Mouse (Mus musculus) heart, postnatal 4 days (tissue): ENCODE data around the gene 9430015G10Rik. TPM values are rescaled to one million over a fixed set of nuclear protein-coding genes. Genes with fewer than 3 reads are reported as not detected.
A peak's percentile ranks its signal among the peaks of the same experiment; 100 is the strongest.
"Not testable (repeated sequence)": the region's sequence is repeated elsewhere in the genome, so short reads cannot be mapped to it uniquely, and the experiment has no call there.

Experiments used
- DNase-seq: peaks from one replicate; pipeline ENCODE4 v3.0.0; 2021
- total RNA-seq, 2 experiments: library from RNA; stranded (reverse); gene quantifications; 2 replicates each; pipeline ENCODE4 v1.2.3; 2021

Gene 9430015G10Rik
- total RNA-seq, 2 experiments from 2014 or later = 7.3 to 9.4 TPM

DNA sequence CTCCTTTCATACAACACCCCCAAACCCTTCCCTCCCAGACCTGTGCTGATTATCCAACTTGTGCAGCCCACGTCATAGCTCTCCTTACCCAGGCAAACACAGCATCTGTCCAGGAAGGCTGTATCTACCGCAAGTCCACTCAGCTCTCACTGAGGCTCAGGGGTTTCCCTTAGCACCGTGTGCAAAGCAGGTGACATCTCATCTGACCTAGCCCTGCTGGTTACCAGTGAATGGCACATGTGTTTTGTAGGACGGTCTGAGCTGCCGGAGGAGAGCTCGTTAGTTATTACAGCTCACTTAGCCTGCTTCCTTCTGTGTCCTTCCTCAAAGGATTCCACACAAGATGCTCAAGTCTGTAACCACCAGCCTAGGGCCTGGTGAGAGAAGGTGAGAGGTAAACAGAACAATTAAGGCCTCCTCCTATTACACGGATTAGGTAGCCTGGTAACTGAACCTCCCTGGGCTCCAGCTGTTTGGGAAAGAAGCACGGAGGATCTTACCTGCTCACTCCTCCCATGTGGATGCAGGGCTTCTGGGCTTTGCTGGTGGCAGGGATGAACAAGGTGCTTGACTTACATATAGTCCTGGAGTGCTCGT lies 11.9 kb upstream of the 9430015G10Rik start:
- no peak for DNase-seq

DNA sequence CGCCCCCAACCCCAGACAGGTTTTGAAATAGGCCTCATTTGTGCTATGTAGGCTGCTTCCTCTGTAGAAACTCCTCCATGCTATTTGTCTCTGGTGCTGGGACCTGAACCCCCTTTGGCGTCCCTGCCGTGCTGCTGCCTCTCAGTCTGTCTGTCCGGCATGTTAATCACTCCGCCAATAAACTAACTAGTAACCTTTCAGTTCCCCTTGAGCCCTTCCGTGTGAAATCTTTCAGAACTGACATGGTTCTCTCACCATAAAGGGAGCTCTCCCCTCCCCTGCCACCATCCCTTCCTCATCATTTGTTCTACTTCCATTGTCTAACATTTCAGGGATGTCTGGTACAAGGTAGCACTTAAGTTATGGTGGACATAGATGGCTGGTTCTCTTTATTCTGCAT lies 10.4 kb upstream of the 9430015G10Rik start:
- no peak for DNase-seq

DNA sequence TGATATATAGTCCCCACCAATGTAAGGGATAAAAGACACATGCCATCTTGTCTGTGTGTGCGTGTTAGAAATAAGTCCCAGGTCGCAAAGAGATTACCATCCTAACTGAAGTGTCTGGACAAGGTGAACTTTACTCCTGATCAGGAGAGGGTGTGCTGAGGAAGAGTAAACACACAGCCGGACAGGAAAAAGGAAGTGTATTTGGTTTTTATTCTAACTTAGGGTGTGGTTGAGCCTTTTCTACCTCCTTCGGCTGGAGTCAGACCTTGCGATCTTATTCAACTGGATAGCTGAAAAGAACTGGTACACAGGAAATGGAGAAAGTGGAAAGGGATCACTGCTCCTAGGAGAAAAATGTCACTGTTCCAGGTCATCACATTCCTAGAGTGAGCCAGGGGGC lies 9.3 kb upstream of the 9430015G10Rik start:
- no peak for DNase-seq

DNA sequence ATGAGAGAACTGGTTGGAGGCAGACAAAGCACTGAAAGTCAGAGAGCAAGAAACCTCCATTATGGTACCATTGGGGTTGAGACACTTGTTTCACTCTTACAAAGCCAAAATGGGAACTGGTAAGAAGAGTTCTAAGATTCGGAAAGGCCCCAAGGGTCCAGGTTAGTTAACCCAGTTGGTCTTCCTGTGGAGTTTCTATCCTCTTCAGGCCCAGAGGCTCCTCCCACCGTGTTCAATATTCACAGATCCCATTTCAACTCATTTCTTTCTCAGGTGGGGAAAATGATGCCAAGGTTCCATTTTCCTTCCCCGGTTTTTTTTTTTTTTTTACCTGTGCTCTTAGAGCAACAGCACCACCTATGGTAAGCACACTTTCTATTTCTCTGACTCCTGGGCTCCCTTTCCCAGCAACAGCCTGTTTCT lies 8.3 kb upstream of the 9430015G10Rik start:
- DNase-seq = no peak

DNA sequence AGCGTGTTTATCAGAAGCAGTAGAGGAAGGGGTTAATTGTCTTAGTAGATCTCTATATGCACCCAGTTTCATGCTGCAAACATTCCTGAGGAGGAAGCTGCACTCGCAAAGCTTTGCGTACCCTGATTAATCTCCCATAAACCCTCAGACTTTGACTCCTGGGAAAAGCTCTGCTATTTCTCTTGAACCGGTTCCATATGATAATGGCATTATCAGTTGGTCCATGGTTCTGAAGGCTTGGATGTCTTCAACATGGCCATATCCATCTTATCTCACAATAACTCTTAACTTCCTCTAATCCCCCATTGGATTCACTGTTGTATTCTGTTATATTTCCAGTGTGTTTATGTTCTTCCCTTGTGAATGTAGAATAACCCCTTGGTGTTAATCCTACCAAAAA lies 6.4 kb upstream of the 9430015G10Rik start:
- DNase-seq = no peak

DNA sequence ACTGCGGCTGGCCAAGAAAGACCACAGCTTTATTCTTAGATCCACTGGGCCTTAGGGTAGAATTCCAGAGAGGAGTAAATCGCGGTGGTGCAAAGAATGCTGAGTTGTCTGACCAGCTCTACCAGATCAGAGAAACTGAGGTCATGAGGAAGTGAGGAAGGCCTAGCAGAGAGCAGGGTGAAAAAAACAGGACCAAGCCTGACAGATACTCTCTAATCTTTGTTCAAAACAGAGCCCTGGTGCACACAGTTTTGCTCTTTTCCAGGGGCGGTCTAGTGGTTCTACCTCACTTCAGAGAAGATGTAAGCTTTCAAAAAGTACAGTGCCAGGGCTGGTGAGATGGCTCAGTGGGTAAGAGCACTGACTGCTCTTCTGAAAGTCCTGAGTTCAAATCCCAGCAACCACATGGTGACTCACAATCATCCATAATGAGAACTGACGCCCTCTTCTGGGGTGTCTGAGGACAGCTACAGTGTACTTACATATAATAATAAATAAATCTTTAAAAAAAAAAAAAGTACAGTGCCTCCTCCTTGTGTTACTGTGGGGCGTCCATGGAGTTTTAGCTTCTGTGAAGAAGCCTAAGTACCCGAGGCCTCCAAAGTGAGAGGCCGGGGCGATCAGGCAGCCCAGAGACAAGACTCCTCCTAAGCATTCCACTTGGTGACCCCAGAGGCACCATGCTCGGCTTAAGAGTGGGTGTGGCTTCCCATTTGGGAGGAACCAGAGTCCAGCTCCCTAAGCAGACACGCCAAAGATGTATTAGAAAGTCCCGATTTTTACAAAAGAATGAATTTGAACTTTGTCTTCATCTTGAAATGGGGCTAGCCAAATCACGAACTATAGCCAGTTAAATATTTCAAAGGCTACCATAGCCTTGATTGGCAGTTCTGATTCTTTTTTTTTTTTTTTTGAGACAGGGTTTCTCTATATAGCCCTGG lies 906 bp upstream of the 9430015G10Rik start:
- DNase-seq = peak; percentile 70

DNA sequence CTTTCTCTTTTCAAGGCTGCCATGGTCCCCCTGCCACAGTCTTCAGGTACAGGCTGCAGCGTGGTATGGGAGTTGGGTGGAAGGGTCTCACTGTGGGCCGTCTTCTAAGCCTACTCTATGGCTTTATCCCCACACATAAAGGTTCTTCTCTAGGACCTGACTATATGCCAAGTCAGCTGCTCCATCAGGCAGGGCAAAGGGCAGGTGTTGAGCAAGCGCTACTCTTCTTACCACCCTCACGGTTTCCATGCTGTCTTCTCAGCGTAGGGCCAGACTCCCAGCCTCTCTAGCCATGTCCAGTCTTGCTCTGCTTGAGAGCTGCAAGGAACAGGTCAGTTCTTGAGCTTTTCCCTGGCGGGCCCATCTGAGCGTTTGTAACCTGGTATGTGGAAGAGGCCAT lies 14.3 kb downstream of the 9430015G10Rik start:
- no peak for DNase-seq

DNA sequence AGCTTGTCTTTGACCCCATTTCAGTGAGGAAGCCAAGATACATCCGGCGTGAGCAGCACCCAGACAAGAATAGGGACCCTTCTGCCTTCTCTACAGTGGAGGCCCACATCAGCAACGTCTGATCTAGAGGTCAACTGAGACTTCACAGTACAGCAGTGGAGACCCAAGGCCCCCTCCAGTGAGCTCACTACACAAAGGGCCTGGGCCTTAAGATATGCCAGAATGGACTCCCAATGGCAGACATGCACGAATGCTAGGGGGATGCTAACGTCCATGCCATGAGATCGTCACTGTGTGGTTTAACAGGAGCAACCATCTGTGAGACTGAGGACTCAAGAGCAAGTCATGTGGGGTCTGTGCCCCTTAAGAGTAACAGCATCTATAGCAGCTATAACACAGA lies 15.6 kb downstream of the 9430015G10Rik start:
- no peak for DNase-seq

DNA sequence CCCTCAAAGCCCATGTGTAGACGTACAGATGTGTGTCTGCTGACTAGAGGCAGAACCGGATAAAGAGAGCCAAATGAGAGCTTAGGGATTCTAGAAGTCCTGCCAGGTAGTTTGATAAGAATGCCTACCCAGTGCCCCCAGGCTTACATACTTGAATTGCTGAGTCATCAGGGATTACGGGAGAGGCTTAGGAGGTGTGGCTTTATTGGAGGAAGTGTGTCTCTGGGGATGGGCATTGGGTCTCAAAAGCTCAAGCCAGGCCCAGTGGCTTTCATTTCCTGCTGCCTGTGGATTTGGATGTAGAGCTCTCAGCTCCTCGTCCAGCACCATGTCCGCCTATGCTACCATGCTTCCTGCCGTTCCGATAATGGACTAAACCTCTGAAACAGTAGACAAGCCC lies 17.1 kb downstream of the 9430015G10Rik start:
- no peak for DNase-seq

DNA sequence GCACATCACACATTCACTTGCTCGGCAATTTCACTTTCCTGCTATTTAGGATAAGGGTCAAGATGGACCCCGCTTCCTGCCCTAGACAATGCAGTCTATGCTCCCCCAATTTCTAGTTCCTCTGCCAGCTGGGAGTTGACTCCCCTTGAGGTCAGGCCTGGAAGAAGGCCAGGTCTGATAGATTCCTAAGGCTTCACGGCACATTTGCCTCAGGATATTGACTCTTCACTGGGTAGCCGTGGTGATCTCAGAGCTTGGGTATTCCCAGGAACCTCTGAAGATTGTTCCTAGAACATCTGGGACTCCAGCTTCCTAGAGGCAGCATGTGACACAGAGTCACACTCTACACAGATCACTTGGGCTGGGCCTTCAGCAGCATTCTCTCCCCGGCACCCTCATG lies 19.0 kb downstream of the 9430015G10Rik start:
- peak; percentile 20 for DNase-seq

DNA sequence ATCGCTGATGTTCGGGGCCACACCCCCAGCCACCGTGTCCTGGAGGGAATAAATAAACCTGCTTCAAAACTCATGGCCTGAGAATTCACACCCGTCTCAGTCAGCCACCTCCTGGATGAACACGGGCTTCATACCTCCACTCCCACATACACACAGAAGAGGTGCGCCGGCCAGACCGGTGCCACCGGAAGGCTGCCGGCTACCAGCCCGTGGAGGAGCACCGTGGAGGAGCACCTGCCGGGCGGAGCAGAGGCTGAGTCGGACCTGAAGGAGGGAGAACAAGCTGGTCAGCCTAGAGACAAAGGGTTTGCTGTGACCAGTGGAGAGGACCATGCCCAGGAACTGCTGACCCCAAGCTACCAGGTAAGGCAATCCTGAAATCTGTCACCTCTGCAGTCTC lies 20.7 kb downstream of the 9430015G10Rik start, which contains the start of gene Rnf223:
Gene Rnf223 (plus strand): TSS at position 78 of the 400 bp plus-strand sequence.
- DNase-seq = no peak

DNA sequence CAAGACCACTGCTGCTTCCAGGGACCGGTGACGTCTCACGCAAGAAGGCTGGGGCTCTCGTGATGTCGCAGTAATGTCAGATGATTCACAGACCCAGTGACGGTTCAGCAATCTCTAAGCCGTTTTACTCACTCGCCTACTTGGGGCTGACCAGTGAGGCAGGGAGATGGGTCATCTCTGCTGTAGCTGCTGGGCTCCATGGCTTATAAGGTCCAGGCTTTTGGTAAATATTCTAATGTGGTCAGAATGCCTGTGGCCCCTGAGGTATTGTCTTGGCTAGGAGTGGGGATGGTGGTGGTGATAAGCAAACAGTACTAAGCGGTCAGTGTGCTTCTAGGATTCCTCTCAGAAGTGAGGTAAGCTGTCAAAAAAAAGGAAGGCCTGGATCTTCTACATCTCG lies 21.2 kb downstream of the 9430015G10Rik start:
- no peak for DNase-seq

DNA sequence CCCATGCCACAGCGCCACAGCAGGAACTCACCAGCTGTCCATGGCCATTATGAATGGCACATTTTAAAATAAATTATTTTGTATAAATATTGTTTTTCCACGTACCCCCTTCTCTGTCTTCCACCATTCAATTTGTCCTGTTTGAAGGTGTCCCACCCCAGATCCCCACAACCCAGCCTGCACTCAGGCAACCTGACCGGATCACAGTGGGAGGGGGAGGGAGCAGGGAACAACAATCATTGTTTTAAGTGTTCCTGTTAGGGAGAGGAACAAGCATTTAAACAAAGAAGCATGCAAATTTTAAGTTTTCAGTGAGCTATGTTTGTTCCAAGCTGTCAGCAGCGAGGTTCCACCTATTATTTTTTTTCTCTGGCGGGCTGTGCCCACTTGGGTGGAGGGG lies 23.6 kb downstream of the 9430015G10Rik start:
- no peak for DNase-seq

DNA sequence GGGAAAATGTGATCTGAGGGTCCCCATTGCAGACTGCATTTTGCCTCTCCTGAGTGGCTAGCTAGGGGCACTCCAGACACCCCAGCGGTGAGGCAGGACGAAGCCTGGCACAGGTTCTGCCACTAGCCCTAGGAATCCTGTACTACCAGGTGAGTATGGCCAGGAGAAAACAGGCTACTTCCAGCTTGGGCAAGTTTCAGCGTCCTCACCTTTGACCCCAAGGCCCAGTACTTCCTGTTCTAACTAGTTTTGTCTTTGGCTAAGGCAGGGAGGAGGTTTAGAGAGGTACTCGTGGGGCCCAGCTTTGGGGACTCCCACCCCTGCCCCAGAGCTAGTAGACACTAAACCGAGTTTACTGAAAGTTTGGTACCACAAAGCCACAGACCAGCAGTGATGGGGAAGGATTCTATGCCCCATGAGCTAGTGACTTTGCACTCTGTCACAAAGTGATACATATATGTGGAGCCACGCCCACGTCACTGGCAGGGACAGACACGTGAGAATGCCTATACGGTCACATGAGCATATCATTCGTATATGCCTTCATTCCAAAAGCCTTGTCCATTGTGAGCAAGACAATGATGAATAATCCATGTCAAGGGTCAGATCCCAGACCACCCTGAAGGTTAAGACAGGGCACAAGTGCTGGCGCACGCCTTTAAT lies 24.3 kb downstream of the 9430015G10Rik start:
- no peak for DNase-seq

DNA sequence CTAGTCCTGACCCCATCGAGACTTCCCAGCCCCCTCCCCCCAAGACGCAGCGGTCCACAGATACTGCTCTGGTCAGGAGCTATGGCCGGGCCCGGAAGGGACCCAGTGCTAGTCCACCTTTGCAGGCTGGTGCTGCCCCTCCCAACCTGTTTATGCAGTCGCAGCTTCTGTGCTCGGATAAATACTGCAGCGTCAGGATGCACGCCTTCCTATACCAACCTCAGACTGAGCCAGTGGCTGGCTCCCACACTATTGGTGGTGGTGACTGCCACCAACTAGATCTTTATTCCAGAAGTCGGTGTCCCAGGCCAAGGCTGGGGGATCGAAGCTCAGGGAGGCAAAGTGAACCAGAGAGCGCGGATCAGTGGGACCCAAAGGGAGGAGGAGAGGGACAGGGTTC lies 25.3 kb downstream of the 9430015G10Rik start:
- DNase-seq = no peak

DNA sequence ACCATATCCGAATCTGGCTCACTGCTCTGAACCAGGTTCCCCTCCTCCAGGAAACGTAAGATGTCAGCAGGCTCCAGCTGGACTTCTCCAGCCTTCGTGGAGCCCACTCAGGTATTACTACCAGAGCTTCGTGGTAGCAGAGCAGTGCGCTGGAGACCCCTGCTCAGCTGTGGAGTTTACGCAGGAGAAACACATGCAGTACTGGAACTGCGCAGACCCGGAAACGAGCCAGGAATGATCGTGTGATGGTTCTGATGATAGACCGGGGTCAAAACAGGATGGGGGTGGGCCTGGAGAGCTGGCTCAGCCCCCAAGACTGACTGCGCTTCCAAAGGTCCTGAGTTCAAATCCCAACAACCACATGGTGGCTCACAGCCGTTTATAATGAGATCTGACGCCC lies 26.0 kb downstream of the 9430015G10Rik start:
- no peak for DNase-seq

DNA sequence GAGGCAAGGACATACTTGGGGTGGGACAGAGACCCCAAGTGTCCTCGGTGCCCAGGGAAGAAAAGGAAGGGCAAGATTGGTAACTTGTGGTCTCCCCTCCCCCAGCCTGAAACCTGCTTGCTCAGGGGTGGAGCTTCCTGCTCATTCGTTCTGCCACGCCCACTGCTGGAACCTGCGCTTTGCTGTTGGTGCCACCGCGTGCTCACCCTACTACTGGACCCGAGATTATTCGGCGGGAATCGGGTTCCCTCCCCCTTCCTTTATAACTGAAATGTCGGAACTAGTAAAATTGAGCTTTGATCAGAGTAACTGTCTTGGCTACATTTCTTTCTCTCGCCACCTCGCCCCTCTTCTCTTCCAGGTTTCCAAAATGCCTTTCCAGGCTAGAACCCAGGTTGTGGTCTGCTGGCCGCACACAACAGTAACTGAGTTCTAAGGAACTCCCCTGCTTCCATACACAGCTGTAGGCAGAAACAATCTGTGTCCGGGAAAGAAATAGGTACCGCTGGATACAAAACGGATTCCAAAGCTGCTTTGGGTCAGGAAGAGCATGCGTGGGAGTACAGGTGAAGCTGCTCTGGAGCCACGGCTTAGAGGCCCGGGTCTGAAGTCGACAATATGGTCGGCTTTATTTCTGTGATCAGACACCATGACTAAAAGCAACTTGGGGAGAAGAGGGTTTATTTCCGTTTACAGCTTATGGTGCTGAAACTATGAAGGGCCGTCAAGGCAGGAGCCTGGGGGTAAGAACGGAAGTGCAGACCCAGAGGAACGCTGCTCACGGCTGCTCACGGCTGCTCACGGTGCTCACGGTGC lies 26.7 kb downstream of the 9430015G10Rik start:
- no peak for DNase-seq

DNA sequence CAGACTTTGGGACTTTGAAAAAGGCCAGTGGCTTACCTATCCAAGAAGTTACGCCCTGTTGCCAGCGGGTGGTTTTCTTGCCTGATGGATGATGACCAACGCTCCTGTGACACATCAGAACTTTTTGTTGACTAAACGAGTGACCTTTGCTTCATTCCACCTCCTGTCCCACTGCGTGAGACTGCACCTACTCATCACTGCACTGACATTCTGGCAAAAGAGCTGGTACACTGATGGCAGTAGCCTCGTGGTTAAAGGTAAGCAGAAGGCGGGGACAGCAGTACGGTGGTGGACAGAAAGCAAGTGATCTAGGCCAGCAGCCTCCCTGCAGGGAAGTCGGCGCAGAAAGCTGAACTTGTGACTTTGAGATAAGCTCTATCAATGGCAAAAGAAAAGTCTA lies 41.1 kb downstream of the 9430015G10Rik start:
- DNase-seq = not testable (repeated sequence)

DNA sequence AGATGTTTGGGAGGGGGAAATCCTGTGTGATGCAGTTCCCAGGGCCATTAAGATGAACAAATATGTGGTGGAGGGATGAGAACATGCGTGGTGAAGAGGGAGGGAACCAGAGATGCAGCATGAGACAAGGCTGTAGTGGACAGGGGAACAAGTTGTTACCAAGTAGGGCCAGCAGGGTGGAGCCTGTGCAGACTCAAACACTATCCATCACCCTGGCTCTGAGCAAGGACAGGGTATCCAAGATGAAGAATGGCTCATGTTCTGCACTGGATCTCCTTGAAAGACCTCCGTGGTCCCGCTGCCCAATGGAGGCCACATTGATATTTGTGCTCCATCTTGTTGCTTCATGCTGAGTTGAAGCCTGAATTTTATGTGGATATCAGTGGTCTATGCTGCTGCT lies 45.0 kb downstream of the 9430015G10Rik start:
- no peak for DNase-seq

DNA sequence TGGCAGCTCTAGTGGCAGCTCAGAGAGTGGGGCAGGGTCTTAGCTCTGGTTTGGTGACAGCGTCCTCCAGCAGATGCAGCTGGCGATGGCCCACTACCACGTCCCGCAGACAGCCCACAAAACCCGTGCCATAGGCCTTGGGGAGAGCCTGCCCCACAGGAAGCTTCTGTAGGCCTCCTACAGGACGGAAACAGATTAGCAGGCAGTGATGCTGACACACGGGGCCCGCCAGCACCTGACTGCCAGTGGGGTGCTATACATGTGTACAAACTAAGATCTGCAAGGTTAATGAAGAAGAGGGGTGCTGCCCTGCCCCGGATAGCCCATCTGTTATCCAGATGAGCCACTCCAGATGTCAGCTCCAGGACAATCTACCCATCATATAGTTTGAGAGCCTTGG lies 56.7 kb downstream of the 9430015G10Rik start:
- DNase-seq = no peak

DNA sequence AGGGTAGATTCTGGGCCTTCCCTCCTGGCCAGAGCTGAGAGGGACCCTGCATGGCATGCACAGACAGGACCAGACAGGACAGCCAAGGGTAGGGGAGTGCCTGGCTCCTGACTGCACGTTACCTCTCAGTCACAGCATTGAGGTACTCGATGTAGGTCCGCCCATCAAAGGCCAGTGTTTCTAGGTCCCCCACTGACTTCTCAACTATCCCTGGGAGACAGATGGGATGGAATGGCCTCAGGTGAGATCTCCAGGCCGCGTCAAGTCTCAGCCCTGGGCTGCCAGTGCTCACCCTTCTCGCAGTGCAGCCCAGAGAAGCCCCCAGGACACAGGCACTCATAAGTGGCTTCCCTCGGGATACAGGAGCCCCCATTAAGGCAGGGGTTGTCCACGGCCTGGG lies 58.8 kb downstream of the 9430015G10Rik start:
- DNase-seq = no peak

DNA sequence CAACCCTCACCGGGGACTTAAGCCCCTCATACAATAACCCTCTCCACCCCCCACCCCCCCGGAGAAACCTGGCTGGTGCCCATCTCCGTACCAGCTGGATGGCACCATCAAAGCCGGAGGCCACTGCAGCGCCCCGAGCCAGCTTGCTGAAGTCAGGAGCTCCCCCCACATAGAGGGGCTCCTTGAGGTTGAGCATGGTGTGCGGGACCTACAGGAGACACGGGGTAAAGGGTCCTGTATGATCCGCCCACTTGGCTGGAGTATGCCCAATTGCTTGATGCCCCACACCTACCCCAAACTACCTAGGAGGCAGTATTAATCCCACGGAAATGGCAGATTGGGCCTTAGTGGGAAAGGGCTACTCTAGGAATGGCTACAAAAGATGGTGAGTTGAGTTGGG lies 59.3 kb downstream of the 9430015G10Rik start:
- no peak for DNase-seq
